Mouse (Mus musculus): ENCODE results near the gene Gm28434. TPM values are rescaled to one million over a fixed set of nuclear protein-coding genes. Genes with fewer than 3 reads are reported as not detected.

Gm28434 gene
- polyA plus RNA-seq (2017; shearing (Covaris generic)) = not detected

DNA sequence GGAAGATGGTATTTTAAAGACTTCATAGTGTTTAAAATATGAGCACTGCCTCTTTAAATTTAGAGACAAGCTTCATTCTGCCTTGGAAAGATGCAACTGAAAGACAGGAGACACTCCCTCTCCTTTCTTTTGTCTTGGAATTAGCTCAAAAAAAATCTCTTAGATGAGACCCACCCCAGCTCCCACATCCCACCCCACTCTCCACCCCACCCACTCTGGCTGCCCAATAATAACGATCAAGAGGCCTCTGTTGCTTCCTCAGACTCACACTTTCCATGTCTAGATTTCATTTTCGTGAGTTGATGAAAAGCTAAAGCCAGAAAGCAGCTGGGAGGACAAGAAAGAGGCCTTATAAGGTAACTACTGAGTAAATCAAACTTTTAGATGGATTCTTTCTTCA, at the start of gene Gm28434, which contains the start of gene 2310003L06Rik:
TSS of gene Gm28434 (plus strand) at position 317 of the 400 bp plus-strand sequence.
TSS of gene 2310003L06Rik (plus strand) at position 259 of the 400 bp plus-strand sequence.
- ATAC-seq = no peak

DNA sequence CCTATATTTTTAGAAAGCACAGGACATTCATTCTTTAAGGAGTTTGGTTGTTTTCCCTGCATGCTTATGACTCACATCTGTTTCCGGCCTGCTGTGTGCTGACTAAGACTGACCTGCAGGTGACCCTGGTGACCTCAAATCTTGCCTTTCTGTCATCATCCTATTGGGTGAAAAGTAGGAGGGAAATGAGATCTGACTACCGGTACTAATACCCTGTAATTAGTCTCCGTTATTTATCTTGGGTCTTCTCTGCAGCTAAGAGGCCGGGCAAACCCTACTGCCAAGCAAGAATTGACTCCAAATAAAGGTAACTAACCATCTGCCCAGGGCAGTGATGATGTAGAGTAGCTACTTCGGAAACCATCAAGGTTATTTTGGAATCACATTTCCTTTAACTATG, 43.9 kb upstream of the Gm28434 start, which contains the start of gene Csn3:
TSS of gene Csn3 (plus strand) at position 208 of the 400 bp plus-strand sequence.
- ATAC-seq = no peak

GRCm38 (mm10) chr5:87931603-87932002, 37.7 kb upstream of the Gm28434 start:
- ATAC-seq = no peak

GRCm38 (mm10) chr5:87940752-87941151, 28.6 kb upstream of the Gm28434 start:
- no peak for ATAC-seq

GRCm38 (mm10) chr5:87942515-87942914, 26.8 kb upstream of the Gm28434 start:
- no peak for ATAC-seq

GRCm38 (mm10) chr5:87951836-87952235, 17.5 kb upstream of the Gm28434 start:
- no peak for ATAC-seq

DNA sequence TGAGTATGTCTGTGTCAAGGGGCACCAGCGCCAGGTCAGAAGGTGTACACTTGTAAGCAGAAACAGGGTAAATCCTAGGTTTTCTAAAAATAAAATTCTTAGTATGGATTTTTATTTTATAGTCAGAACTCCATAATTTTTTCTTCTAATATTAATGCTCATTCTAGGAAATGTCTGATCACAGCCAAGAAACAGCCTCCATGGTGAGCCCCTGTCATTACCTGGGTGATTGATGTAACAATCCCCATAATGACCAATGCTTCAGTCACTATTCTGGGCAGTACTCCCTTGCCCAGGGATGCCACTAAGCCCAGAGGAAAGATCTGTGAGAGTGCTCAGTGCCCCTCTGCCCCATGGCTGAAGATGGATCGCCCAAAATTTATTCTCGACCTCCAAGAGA, 9.8 kb downstream of the Gm28434 start, which contains the start of gene Cabs1:
TSS of gene Cabs1 (plus strand) at position 301 of the 400 bp plus-strand sequence.
- ATAC-seq = no peak

DNA sequence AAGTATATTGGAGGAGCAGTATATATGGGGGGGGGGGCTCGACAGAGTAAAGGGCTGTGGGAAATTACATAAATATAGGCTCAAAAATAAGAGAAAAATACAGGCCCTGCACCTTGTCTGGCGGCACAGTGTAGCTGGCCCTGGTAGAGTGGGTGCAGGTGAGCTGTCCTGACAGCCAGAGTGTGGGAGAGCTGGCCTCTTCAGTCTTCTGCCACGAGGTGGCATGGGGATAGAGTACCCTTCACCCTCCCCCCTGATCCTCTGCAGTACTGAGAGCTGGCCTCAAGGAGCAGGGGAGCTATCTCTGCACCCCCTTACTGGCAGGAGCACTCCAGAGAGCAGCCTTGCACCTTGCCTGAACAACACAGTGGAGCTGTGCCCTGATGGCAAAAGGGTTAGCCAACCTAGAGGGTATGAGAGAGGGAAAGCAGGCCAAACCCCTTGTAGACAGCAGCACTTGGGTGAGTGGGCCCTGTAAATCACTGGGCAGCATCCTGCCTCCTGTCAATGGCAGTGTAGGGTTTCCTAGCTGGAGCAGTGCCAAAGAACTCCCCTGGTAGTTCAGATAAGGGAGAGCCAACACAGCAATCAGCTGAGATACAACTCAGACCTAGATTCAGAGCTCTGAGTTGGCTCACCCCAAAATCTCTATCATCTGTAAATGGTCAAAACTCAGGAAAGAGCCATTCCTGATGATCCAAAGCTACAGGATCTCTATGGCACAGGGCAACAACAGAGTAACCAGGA, 13.3 kb downstream of the Gm28434 start:
- ATAC-seq = no peak

- ATAC-seq = no peak
Observed at GRCm38 (mm10) chr5:88002249-88002648, 32.9 kb downstream of the Gm28434 start, which contains the start of gene Smr3a. Smr3a (plus strand) TSS chr5:88002549.

- ATAC-seq = no peak
Observed at GRCm38 (mm10) chr5:88005241-88005640, 35.9 kb downstream of the Gm28434 start.

Other genes with a start within 250 kb of the Gm28434 start
- not detected for gene Csn1s2a, start 194.9 kb upstream of the Gm28434 start, polyA plus RNA-seq (2017; shearing (Covaris generic))
- gene Csn1s2b, start 161.4 kb upstream of the Gm28434 start, polyA plus RNA-seq (2017; shearing (Covaris generic)) = under 1 TPM in 1 of 2 experiments, not detected in 1; 0.26 TPM
- gene Prr27, start 143.8 kb upstream of the Gm28434 start, polyA plus RNA-seq (2017; shearing (Covaris generic)) = not detected
- not detected for gene Odam, start 84.5 kb upstream of the Gm28434 start, polyA plus RNA-seq (2017; shearing (Covaris generic))
- gene Csn3, start 43.9 kb upstream of the Gm28434 start, polyA plus RNA-seq (2017; shearing (Covaris generic)) = not detected
- gene 2310003L06Rik, start 58 bp upstream of the Gm28434 start, polyA plus RNA-seq (2017; shearing (Covaris generic)) = not detected
- gene Cabs1, start 9.9 kb downstream of the Gm28434 start, polyA plus RNA-seq (2017; shearing (Covaris generic)) = not detected
- not detected for gene Smr3a, start 33.0 kb downstream of the Gm28434 start, polyA plus RNA-seq (2017; shearing (Covaris generic))
- gene Smr2, start 117.0 kb downstream of the Gm28434 start, polyA plus RNA-seq (2017; shearing (Covaris generic)) = not detected
- not detected for gene Gm11116, start 142.0 kb downstream of the Gm28434 start, polyA plus RNA-seq (2017; shearing (Covaris generic))
- gene Gm11115, start 184.6 kb downstream of the Gm28434 start, polyA plus RNA-seq (2017; shearing (Covaris generic)) = not detected